Mouse (Mus musculus) neural tube, embryonic 15.5 days (tissue): ENCODE measurements around the gene Fgfr2. TPM values are rescaled to one million over a fixed set of nuclear protein-coding genes. Genes with fewer than 3 reads are reported as not detected.

Experiments
- ATAC-seq: fragments of 200-750 bp; cut with Nextera tagmentation; 2 replicates; pipeline ENCODE4 v1.8.0; 2017; ENCODE audit warnings: mild to moderate bottlenecking, moderate TSS enrichment, moderate library complexity; ENCODE audit not compliant: low FRiP score
- H3K27ac ChIP-seq: fragments of 300-500 bp; sonication (generic); replicated peaks from 2 replicates; pipeline ENCODE4 v1.5.1; 2015; ENCODE audit warnings: mild to moderate bottlenecking, inconsistent platforms
- H3K27me3 ChIP-seq: fragments of 300-500 bp; sonication (generic); replicated peaks from 2 replicates; pipeline ENCODE4 v1.6.1; 2015; ENCODE audit warnings: inconsistent platforms
- H3K36me3 ChIP-seq: fragments of 300-500 bp; sonication (generic); 2 replicates; pipeline ENCODE4 v1.6.1; 2015; ENCODE audit warnings: inconsistent platforms
- H3K4me1 ChIP-seq: fragments of 300-500 bp; sonication (generic); 2 replicates; pipeline ENCODE4 v1.6.1; 2015; ENCODE audit warnings: inconsistent platforms
- H3K4me2 ChIP-seq: fragments of 300-500 bp; sonication (generic); 2 replicates; pipeline ENCODE4 v1.6.1; 2015; ENCODE audit warnings: inconsistent platforms, mild to moderate bottlenecking, moderate library complexity
- H3K4me3 ChIP-seq: fragments of 300-500 bp; sonication (generic); replicated peaks from 2 replicates; pipeline ENCODE4 v1.5.1; 2015; ENCODE audit warnings: mild to moderate bottlenecking, inconsistent platforms
- H3K9ac ChIP-seq: fragments of 300-500 bp; sonication (generic); replicated peaks from 2 replicates; pipeline ENCODE4 v1.6.1; 2015; ENCODE audit warnings: mild to moderate bottlenecking, inconsistent platforms
- H3K9me3 ChIP-seq: fragments of 300-500 bp; sonication (generic); replicated peaks from 2 replicates; pipeline ENCODE4 v1.6.1; 2016; ENCODE audit warnings: inconsistent platforms
- WGBS: fragments of 180-500 bp; shearing (Covaris S2); methylation state at CpG from one replicate; pipeline ENCODE4 v1.1.7; 2015; ENCODE audit warnings: mixed read lengths; 5-methylcytosine and 5-hydroxymethylcytosine counted together
- polyA plus RNA-seq: library from polyadenylated mRNA; unstranded; fragments of >200 nt; fragmentation: Nextera tagmentation; extraction: Ambion mirVana; gene quantifications from 2 replicates; pipeline ENCODE4 v1.2.1, GENCODE M21; 2015

Fgfr2 gene
- polyA plus RNA-seq, 1 experiment from 2014 or later = 21.2 TPM

DNA sequence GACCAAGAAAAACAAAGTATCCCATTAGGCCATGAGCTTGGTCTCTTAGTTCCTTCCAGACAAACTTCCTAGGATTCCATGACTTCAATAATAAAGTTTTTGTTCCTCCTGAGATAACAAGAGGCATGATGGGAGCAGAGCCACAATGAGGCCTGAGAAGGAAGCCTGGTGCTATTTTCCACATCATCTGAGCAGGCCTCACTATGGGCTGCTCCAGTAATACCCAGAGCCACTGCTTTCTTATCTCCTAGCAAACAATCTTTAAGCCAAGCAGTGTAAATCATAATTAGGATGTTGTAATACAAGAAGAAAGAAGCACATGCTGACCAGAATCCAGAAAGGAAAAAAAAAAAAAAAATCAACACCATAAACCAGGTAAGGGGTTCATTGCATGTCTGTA lies 6.6 kb downstream of the Fgfr2 start:
- peaks cover 80% of the 10 kb centered on the region for H3K4me1 ChIP-seq
- H3K9me3 ChIP-seq = no peaks in the 10 kb centered on the region
- no peak for ATAC-seq
- no peaks in the 10 kb centered on the region for H3K36me3 ChIP-seq
- no peak overlapping the region for H3K27ac ChIP-seq
- H3K9ac ChIP-seq = no peak overlapping the region
- H3K4me2 ChIP-seq = peak overlapping the region; percentile 46; the same call in 1 of the 2 replicates
- H3K27me3 ChIP-seq = no peaks in the 10 kb centered on the region
- no peak overlapping the region for H3K4me3 ChIP-seq

GRCm38 (mm10) chr7:133115886-133116285 lies 7.3 kb downstream of the Fgfr2 start:
- H3K9ac ChIP-seq = no peak overlapping the region
- H3K9me3 ChIP-seq = no peaks in the 10 kb centered on the region
- H3K27me3 ChIP-seq = no peaks in the 10 kb centered on the region
- no peak overlapping the region for H3K27ac ChIP-seq
- peak overlapping the region; percentile 7; the same call in 1 of the 2 replicates for H3K4me3 ChIP-seq
- H3K4me2 ChIP-seq = peak overlapping the region; percentile 46
- no peaks in the 10 kb centered on the region for H3K36me3 ChIP-seq
- WGBS = 10% methylated on average over 15 of the region's 15 CpGs
- no peak for ATAC-seq
- H3K4me1 ChIP-seq = peaks cover 80% of the 10 kb centered on the region

GRCm38 (mm10) chr7:133114847-133115470 lies 8.2 kb downstream of the Fgfr2 start:
- H3K27ac ChIP-seq = no peak overlapping the region
- peak overlapping the region; percentile 46 for H3K4me2 ChIP-seq
- 13% methylated on average over 20 of the region's 20 CpGs for WGBS
- no peaks in the 10 kb centered on the region for H3K36me3 ChIP-seq
- H3K9ac ChIP-seq = 0 out of 2 replicates have a peak overlapping the region, but pooled peaks have one; percentile 3
- no peaks in the 10 kb centered on the region for H3K27me3 ChIP-seq
- H3K9me3 ChIP-seq = no peaks in the 10 kb centered on the region
- ATAC-seq = no peak
- H3K4me3 ChIP-seq = no peak overlapping the region
- H3K4me1 ChIP-seq = peaks cover 74% of the 10 kb centered on the region

GRCm38 (mm10) chr7:133113185-133113895 lies 9.8 kb downstream of the Fgfr2 start:
- WGBS = 71% methylated on average over 8 of the region's 8 CpGs
- H3K4me3 ChIP-seq = no peak overlapping the region
- peaks cover 72% of the 10 kb centered on the region for H3K4me1 ChIP-seq
- H3K27ac ChIP-seq = no peak overlapping the region
- ATAC-seq = no peak
- H3K36me3 ChIP-seq = no peaks in the 10 kb centered on the region
- H3K4me2 ChIP-seq = no peak overlapping the region
- H3K9me3 ChIP-seq = no peaks in the 10 kb centered on the region
- H3K27me3 ChIP-seq = no peaks in the 10 kb centered on the region
- no peak overlapping the region for H3K9ac ChIP-seq

GRCm38 (mm10) chr7:133112351-133112831 lies 10.8 kb downstream of the Fgfr2 start:
- Histone ChIP-seq H3K4me2 (no peak overlapping the region), H3K27ac (no peak overlapping the region), H3K27me3 (no peaks in the 10 kb centered on the region), H3K9ac (no peak overlapping the region), H3K4me3 (no peak overlapping the region), H3K9me3 (no peaks in the 10 kb centered on the region), H3K36me3 (no peaks in the 10 kb centered on the region), H3K4me1 (peaks cover 65% of the 10 kb centered on the region)
- no peak for ATAC-seq
- 19% methylated on average over 6 of the region's 6 CpGs for WGBS

- no peaks in the 10 kb centered on the region for H3K27me3 ChIP-seq
- no peak overlapping the region for H3K27ac ChIP-seq
- H3K4me3 ChIP-seq = no peak overlapping the region
- no peak overlapping the region for H3K4me2 ChIP-seq
- no peaks in the 10 kb centered on the region for H3K9me3 ChIP-seq
- H3K36me3 ChIP-seq = no peaks in the 10 kb centered on the region
- WGBS = 96% methylated on average over 4 of the region's 4 CpGs
- H3K9ac ChIP-seq = no peak overlapping the region
- H3K4me1 ChIP-seq = peaks cover 40% of the 10 kb centered on the region
- no peak for ATAC-seq
These were observed 13.7 kb downstream of the Fgfr2 start for GRCm38 (mm10) chr7:133109442-133109841.

- Histone ChIP-seq H3K27ac (no peak overlapping the region), H3K9me3 (no peaks in the 10 kb centered on the region), H3K9ac (no peak overlapping the region), H3K27me3 (no peaks in the 10 kb centered on the region), H3K4me1 (peaks cover 36% of the 10 kb centered on the region), H3K4me2 (no peak overlapping the region), H3K36me3 (no peaks in the 10 kb centered on the region), H3K4me3 (no peak overlapping the region)
- WGBS = 91% methylated on average over 2 of the region's 2 CpGs
- no peak for ATAC-seq
These were observed 14.5 kb downstream of the Fgfr2 start for GRCm38 (mm10) chr7:133108695-133109094.

GRCm38 (mm10) chr7:133102578-133102977 lies 20.6 kb downstream of the Fgfr2 start:
- Histone ChIP-seq H3K27ac (no peak overlapping the region), H3K9me3 (no peaks in the 10 kb centered on the region), H3K36me3 (no peaks in the 10 kb centered on the region), H3K4me2 (no peak overlapping the region), H3K9ac (no peak overlapping the region), H3K4me1 (peaks cover 50% of the 10 kb centered on the region), H3K4me3 (no peak overlapping the region), H3K27me3 (no peaks in the 10 kb centered on the region)
- 56% methylated on average over 3 of the region's 3 CpGs for WGBS
- no peak for ATAC-seq

- no peak overlapping the region for H3K4me2 ChIP-seq
- no peaks in the 10 kb centered on the region for H3K27me3 ChIP-seq
- 71% methylated on average over 6 of the region's 6 CpGs for WGBS
- no peak overlapping the region for H3K4me3 ChIP-seq
- 0 out of 2 replicates have a peak overlapping the region, but pooled peaks have one; percentile 18 for H3K27ac ChIP-seq
- no peak overlapping the region for H3K9ac ChIP-seq
- H3K4me1 ChIP-seq = peaks cover 50% of the 10 kb centered on the region
- no peak for ATAC-seq
- H3K36me3 ChIP-seq = no peaks in the 10 kb centered on the region
- H3K9me3 ChIP-seq = no peaks in the 10 kb centered on the region
These were observed 22.1 kb downstream of the Fgfr2 start for GRCm38 (mm10) chr7:133101070-133101469.

DNA sequence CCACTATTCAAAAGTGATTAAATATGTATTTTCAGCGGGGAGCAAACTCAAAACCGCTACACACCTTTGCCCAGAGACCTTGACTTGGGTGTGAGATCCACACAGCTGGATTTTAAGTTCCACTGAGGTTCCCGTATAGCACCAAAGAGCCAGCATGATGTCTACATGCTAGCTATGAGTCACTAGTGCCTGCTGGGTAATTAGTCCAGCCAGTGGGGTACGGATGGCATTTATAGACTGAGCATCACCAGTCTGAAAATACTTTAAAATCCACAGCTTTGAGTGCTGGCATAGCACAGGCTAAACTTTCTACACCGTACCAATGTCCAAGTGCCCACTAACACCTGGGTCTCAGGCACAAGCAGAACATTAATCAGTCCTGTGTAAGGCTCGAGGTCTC lies 23.0 kb downstream of the Fgfr2 start:
- H3K27ac ChIP-seq = no peak overlapping the region
- ATAC-seq = no peak
- no peak overlapping the region for H3K9ac ChIP-seq
- no peaks in the 10 kb centered on the region for H3K9me3 ChIP-seq
- H3K4me2 ChIP-seq = no peak overlapping the region
- H3K27me3 ChIP-seq = no peaks in the 10 kb centered on the region
- H3K4me1 ChIP-seq = peaks cover 50% of the 10 kb centered on the region
- 42% methylated on average over 6 of the region's 6 CpGs for WGBS
- H3K36me3 ChIP-seq = no peaks in the 10 kb centered on the region
- no peak overlapping the region for H3K4me3 ChIP-seq

DNA sequence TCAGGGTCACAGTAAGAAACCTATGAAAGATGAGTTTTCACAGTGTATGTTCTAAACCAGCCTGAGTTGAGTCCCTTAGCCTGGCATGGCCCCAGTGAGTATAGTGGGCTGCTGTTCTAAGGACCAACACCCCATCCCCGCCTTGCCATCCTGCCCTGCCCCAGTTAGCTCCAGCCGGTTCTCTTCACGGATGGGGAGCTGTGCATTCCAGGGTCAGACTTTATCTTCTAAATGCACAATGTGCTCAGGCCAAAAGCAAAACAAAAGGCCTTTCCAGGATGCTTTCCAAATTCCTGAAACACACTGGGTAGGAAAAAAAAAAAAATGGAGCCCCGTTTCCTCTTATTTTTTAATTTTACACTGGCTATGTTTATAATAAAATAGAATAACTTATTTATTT lies 23.9 kb downstream of the Fgfr2 start:
- Histone ChIP-seq H3K27ac (no peak overlapping the region), H3K9me3 (no peaks in the 10 kb centered on the region), H3K4me1 (peaks cover 46% of the 10 kb centered on the region), H3K27me3 (no peaks in the 10 kb centered on the region), H3K36me3 (no peaks in the 10 kb centered on the region), H3K4me2 (no peak overlapping the region), H3K4me3 (no peak overlapping the region), H3K9ac (no peak overlapping the region)
- WGBS = 49% methylated on average over 4 of the region's 4 CpGs
- no peak for ATAC-seq

DNA sequence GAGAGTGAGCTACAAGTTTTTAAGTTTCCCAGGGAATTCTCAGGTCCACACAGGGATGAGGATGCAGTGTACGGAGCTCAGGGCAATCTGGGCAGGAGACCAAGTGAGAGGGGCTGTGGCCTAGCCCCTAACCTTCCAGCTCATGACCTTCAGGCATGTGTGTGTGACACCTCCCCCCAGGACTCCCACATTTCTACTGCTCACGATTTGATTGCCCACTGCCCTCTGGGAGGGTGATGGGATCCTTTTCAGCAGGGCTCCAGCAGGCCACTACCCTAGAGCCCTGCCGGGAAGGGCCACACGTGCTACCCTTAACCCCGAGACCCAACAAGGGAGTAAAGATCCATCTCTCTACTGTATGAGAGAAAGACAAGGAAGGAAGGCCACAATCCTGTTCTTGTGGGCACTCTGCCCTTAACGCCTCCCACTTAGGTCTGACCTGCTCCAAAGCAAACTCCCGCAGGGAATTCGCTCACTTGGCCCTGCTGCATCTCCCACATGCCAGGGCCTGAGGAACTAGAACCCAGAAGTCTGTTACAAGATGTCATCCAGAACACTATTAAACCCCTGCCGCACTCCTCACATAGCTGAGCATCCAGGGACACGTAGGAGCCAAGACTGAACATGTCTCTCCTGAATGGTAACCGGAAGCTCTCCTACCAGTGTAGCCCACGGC lies 24.9 kb downstream of the Fgfr2 start:
- Histone ChIP-seq H3K9ac (no peak overlapping the region), H3K4me3 (no peak overlapping the region), H3K27me3 (no peaks in the 10 kb centered on the region), H3K4me1 (peaks cover 43% of the 10 kb centered on the region), H3K4me2 (no peak overlapping the region), H3K36me3 (no peaks in the 10 kb centered on the region), H3K9me3 (no peaks in the 10 kb centered on the region), H3K27ac (no peak overlapping the region)
- WGBS = 79% methylated on average over 12 of the region's 12 CpGs
- ATAC-seq = no peak
